Mouse (Mus musculus) left cerebral cortex, adult 9 months (tissue): ENCODE measurements around the gene Htr5a.

Experiments
- DNase-seq, 2 experiments: peaks; one replicate each; pipeline ENCODE4 v3.0.0; 2022; ENCODE audit warnings: low spot score in 2 of 2

Htr5a gene

DNA sequence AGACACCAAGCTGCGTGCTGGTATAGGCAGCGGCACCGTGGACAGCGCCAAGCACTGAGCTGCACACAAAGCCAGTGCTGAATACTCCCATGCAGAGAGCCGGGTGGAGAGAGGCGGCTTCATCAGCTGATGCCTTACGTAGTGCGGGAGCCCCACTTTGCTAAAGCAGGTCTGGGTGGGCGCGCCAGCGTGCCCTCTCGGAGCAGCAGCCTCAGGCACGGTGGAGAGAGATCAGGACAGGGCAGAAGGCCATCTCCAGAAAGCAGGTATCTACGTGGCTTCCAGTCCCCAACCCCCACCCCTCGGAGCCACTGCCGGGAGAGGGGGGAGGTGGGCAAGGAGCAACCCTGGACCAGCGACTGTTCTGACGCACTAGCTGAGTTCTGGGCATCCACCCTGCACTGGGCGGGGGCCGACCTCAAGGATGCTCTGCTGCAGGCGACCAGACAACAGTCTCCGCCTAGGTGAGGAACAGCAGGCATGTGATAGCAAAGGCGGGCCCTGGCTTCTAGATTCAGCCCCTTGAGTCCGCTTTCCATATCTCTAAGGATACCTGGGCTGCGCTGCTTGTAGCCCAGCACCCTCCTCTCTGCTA is at the start of gene Htr5a:
Gene Htr5a, plus strand, starts transcription at position 449 of the 595 bp plus-strand sequence.
- peak; percentile 18 to 72 for DNase-seq

DNA sequence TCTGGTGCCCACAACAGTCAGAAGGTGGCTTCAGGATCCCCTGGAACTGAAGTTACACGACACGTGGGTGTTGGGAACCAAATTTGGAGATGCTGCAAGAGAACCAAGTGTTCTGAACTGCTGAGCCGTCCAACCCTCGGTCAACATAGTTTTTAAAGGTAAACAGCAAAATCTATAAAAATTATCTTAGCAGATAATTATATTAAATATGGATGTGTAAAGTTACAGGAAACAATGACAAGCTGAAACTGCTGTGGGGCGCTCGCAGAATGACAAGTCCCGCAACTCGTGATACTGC is 49.8 kb upstream of the Htr5a start:
- DNase-seq: no peak

DNA sequence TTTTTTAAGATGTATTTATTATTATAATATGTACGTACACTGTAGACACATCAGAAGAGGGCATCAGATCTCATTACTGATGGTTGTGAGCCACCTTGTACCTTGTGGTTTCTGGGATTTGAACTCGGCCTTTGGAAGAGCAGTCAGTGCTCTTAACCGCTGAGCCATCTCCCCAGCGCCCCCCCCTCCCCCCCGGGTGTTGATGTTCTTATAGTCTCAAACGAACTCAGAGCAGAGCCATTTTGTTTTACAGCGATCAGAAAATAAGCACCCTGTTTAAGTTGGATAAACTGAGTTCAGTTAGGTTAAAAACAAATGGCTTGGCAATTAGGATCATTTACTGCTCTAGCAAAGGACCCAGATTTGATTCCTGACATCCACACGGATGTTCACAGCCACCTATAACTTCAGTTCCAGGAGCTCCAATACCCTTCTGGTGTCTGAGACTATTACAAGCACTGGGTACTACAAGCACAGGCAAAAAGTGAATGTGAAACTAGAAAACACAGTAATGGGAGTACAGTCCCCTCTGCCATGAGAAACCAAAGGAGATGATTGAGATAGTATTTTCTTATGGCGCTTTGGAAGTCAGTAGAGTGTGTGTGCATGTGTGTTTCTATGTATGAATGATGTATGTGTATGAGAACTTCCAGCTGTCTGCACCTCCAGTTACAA is 49.3 kb upstream of the Htr5a start:
- no peak for DNase-seq

DNA sequence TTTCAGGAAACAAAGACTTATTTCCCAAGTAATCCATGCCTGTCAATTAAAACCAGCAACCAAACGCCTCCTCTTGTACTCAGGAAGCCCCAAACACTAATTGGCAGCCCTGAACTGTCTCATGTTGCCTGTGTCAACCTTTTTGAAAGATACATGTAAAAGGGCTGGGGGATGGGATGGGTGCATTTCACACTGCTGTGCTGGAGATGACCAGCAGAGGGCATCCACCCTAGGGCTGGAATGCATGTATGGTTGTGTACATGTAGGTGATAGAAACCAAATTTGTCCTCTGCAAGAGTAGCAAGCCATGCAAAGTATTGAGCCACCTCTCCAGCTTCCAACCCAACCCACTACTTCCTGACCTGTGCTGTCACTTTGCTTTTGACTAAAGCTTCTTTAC is 48.0 kb upstream of the Htr5a start:
- DNase-seq: peak; percentile 37 to 87

- no peak for DNase-seq
Measured at GRCm38 (mm10) chr5:27814282-27814681, 27.7 kb upstream of the Htr5a start.

- DNase-seq: no peak
Measured at GRCm38 (mm10) chr5:27818840-27819672, 22.9 kb upstream of the Htr5a start.

- DNase-seq: no peak
Measured at GRCm38 (mm10) chr5:27821161-27821560, 20.8 kb upstream of the Htr5a start.

- DNase-seq: no peak
Measured at GRCm38 (mm10) chr5:27827971-27828370, 14.0 kb upstream of the Htr5a start.

- no peak for DNase-seq
Measured at GRCm38 (mm10) chr5:27835096-27835495, 6.9 kb upstream of the Htr5a start.

DNA sequence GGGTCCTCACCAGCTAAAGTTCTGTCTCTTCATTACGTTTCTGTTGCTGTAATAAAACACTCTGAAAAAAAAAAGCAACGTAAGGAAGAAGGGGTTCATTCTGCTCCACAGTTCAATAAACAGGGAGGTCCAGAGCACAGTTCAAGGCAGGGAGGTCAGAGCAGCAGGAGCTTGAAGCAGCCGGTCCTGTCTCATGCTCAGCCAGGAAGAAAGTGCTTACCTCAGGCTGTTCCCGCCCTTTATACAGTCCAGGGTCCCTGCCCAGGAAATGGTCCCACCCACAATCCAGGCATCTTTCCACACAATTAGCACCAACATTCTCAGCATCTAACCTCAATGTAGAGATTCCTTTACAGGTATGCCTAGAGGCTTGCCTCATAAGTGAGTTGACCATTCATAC is 3.9 kb upstream of the Htr5a start:
- no peak for DNase-seq

- DNase-seq: peak; percentile 20 to 47
Measured at GRCm38 (mm10) chr5:27842671-27843320, 847 bp downstream of the Htr5a start.

GRCm38 (mm10) chr5:27846979-27847378 is 5.0 kb downstream of the Htr5a start:
- no peak for DNase-seq

DNA sequence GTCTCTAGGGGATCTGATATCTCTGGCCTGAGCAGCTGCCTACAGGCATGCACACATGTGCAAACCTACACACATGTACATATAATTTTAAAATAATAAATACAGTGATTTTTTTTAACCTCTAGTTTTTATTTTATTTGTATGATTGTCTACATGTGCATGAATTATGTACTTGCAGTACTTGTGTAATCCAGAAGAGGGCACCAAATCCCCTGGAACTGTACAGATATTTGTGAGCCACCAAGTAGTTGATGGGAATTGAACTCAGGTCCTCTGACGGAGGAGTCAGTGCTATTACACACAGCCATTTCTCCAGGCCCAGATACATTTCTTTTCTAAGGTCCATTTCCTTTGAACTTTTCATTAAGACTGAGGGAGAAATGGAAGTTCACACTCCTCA is 12.3 kb downstream of the Htr5a start:
- DNase-seq: peak in 1 of 2 experiments; percentile 21

DNA sequence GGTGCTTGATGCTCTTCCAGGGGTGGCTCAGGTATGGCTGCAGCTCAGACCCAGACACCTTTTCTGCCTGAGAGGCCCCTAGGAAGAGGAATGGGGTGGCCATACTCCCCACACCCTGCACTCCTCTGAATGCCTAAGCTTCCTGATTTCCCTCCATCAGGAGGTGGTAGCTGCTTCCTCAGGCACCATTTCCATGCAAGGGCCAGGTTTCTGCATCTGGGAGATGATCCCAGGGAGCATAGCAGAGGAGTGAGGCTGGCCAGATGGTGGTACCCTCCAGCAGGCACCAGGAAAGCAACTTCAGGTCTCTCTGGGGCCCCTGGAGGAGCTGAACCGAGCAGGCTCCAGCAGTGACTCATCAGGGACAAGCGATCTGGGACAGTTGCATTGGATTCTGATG is 13.8 kb downstream of the Htr5a start:
- no peak for DNase-seq

DNA sequence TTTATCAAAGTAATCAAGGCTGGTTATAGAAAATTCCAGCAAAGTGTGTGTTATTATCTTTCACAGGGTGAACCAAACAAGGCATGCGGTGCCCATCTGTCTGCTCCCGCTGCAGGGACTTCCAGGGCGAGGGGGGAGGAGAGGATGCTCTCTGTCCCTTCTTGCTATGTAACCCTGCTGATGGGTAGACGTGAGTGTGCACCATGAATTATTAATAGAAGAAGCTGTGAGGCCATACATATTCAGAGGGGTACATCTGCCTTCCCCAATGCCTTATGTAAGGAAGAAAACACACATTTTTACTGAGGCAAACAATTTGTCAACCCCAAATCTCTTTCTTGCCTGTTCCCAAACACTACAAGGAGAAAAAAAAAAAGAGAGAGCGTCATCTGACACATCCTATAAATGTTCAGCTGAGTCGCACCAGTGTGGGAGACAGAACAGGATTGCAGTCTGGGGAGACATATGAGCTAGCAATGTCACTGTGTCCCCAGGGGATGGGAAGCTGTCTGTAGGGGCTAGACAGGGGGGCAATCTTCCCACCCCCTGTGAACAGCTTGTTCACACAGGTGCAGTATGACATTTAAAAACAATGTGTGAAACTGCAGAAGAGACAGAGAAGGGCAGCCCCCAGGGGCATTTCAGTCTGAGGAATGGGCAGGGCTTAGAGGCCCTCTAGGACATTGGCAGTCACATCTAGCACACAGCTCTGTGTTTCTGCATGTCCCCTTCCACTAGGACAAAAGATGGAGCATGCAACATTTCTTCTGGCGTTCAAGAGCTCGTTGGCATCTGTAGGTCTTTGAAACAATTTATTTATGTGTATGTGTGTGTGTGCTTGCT is 31.5 kb downstream of the Htr5a start:
- peak; percentile 26 to 44 for DNase-seq

GRCm38 (mm10) chr5:27874211-27874610 is 32.3 kb downstream of the Htr5a start:
- DNase-seq: peak in 1 of 2 experiments; percentile 5

DNA sequence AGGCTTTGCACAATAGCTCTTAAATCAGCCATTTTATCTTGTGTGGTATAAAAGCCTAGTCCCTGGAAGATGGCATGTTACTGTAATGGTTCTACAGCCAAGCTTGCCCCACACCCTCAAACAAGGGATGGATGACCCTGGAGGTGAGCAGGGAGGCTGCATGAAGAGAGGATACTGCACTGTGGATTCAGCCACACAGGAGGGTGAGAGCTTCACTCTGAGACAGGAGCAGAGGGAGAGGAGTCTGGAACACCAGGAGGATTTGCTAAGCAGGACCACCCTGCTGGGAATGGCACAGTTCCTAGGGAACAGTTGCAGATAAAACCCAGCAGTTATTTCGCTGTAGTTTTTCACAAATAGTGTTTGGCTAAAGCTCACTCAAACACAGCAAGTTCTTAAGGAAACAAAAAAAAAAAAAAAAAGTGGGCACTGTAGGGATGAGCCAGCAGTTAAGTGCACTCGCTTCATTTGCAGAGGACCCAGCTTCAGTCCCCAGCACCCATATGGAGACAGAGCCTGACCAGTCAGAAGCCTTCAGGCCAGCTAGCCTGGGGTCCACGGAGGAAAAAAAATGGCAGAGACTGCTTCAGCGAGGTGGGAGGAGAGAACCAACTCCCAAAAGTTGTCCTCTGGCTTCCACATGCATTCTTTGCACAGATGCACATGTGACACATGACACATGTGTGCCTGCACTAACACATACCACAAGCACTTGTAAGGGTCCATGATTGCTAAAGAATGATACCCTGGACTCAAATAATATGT is 33.6 kb downstream of the Htr5a start:
- no peak for DNase-seq

DNA sequence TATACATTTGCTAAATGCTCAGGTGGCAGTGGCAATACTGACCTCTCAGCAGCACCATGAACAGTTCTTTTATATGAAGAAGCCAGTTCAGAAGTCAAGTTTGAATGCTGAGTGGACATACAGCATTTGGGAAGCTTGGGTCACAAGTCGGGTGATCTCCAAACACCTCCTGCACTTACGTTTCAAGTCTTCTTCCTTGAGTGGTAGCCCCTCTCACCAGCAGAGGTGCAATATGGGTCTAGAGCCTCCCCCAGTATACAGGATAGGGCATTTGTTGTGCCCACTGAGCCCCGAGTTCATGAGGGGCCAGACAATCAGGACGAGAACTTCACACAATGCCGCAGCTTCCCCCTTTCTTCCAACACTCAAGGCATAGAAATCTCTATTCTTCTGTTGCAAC is 36.4 kb downstream of the Htr5a start:
- no peak for DNase-seq

DNA sequence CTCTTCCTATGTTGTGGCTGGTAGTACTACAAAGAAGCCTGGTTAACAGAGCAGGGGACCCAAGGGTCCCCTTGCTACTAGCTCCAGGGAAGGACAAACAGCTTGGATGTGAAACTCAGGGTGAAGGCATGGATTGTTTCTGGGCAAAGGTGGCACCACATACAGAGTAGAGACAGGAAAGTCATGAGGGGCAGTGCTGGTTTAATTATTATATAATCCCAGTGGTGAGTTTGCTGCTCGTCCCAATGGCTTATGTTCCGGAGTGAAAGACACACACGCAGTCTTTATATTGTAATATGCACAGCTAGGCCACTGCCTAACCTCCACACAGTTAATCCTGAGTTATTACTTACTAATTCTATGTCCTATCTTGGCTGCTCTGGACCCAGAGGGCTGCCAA is 37.8 kb downstream of the Htr5a start:
- no peak for DNase-seq

DNA sequence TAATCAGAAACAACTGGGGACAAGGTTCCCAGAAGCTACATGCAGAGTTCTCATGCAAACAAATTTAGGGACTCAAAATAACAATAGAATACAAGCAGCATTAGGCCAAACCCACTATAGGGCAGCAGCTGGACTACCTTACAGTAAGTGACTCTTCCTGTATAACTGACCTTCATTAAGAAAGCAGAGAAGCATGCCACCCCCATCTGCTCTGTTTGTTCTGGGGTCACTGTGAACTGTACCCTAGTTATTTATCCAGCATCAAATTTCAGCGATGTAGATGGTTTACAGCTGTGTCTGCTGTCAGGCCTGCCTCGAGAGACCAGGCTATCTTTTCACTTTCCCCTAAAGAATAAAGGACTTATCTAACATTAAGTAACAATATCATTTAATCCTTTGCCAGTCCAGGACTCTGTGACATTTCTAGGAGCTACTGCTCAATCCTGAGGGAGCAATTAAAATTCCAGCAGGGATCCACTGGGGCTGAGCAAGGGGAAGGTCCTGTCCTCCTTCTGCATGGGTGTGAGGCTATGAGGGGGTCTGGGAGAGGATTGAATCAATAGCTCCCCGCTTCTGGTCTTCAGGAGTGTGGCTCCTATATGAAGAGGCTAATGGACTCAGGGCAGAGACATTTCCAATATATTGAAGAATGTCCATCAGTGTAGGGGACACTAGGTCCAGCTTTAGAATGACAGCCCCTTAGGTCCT is 38.5 kb downstream of the Htr5a start:
- DNase-seq: no peak
